8 mouse cellular contexts compared by ENCODE assay signal in the genomic region with DNA sequence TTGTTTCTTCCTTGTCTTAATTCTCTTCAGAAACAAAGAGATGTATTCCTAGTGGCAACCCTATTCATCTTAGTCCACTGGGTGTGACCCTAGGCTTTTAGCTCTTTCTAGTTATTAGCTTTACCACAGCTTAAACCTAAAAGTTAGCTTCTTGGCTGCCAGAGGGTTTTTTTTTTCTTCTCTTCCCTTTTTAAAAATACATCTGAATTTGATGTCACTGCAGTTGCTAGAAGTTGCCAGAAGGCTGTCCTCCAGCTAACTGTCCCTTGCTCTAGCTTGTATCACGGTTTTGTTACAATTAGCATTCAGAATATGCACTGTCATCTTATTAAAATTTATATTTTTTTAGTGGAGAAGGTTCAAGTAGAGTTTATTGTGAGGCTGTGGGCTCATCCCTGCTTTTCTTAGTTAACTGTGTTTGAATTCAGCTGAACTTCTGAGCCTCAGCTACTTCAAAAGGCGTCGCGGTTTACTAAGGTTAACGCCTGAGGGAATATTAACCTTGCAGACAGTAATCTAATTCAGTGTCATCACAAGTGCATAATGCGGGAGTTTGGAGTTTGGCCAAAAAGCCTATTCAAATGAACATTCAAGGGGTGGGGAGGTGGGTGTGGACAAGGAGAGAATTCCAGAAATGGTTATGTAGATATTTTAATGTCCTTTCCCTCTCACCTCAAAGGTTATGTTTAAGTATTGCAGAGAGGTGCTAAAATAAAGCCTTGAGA. TPM values are rescaled to one million over a fixed set of nuclear protein-coding genes. Genes with fewer than 3 reads are reported as not detected.
DNase-seq lines count a peak whose midpoint lies in the region; ATAC-seq and TF ChIP-seq lines count a peak whose summit lies in the region.

No protein-coding gene starts in this region.

- no peak for TF ChIP-seq POLR2A in limb, embryonic 14.5 days (IDR thresholded peaks at IDR 0.05; ENCODE audit: borderline replicate concordance, extremely low read depth, insufficient read depth, insufficient read length)

- TF ChIP-seq CTCF in E14TG2a.4 (conservative IDR thresholded peaks at IDR 0.05; ENCODE audit: low read length): no peak
- TF ChIP-seq CTCF in forebrain, postnatal 0 days (IDR thresholded peaks at IDR 0.05; ENCODE audit: low read depth): 0 out of 2 replicates have a peak, but pooled peaks have one; percentile 14
- TF ChIP-seq CTCF in stomach, postnatal 0 days (IDR thresholded peaks at IDR 0.05; ENCODE audit: low read depth): peak; percentile 14; the same call in 1 of the 2 replicates

- H3K9ac ChIP-seq in forebrain, postnatal 0 days: peak overlapping the region; percentile 90
- H3K9ac ChIP-seq in limb, embryonic 14.5 days (ENCODE audit: low read depth, low read length, severe bottlenecking): peak overlapping the region; percentile 95
- no peak overlapping the region for H3K9ac ChIP-seq in stomach, postnatal 0 days (ENCODE audit: low read length)

- peak overlapping the region; percentile 97; the same call in 1 of the 2 replicates for H3K27ac ChIP-seq in forebrain, postnatal 0 days (ENCODE audit: low read depth, low read length)
- H3K27ac ChIP-seq in limb, embryonic 14.5 days (replicated peaks; ENCODE audit: low read depth, low read length): peak overlapping the region; percentile 96; the same call in 1 of the 2 replicates
- peak overlapping the region; percentile 97; the same call in 1 of the 2 replicates for H3K27ac ChIP-seq in stomach, postnatal 0 days (replicated peaks)

- peaks cover 48% of the 10 kb centered on the region for H3K4me1 ChIP-seq in E14TG2a.4 (replicated peaks; ENCODE audit: low read depth, low read length)
- peaks cover 11% of the 10 kb centered on the region; the same call in 1 of the 2 replicates for H3K4me1 ChIP-seq in forebrain, postnatal 0 days (ENCODE audit: insufficient read depth)
- peaks cover 10% of the 10 kb centered on the region for H3K4me1 ChIP-seq in limb, embryonic 14.5 days (ENCODE audit: control insufficient read depth, insufficient read depth, low read length)
- no peaks in the 10 kb centered on the region; the same call in 1 of the 2 replicates for H3K4me1 ChIP-seq in stomach, postnatal 0 days (replicated peaks; ENCODE audit: control insufficient read depth, insufficient read depth)

- peak overlapping the region; percentile 68 for H3K4me2 ChIP-seq in forebrain, postnatal 0 days (ENCODE audit: low read depth)
- peak overlapping the region; percentile 91 for H3K4me2 ChIP-seq in limb, embryonic 14.5 days (replicated peaks; ENCODE audit: low read depth, low read length, severe bottlenecking)
- H3K4me2 ChIP-seq in stomach, postnatal 0 days (replicated peaks; ENCODE audit: low read depth): peak overlapping the region; percentile 82

- ATAC-seq in cerebellum, adult (ENCODE audit: insufficient number of reproducible peaks, low FRiP score, low TSS enrichment): no peak
- no peak for ATAC-seq in forebrain, postnatal 0 days
- ATAC-seq in limb, embryonic 14.5 days (ENCODE audit: low FRiP score, low read depth): no peak
- no peak for ATAC-seq in stomach, postnatal 0 days (ENCODE audit: low FRiP score, low TSS enrichment)

- no peaks in the 10 kb centered on the region for H3K27me3 ChIP-seq in E14TG2a.4 (ENCODE audit: insufficient read depth, low read length)
- no peaks in the 10 kb centered on the region for H3K27me3 ChIP-seq in forebrain, postnatal 0 days (ENCODE audit: insufficient read depth, low read length)
- no peaks in the 10 kb centered on the region for H3K27me3 ChIP-seq in limb, embryonic 14.5 days (ENCODE audit: control insufficient read depth, insufficient read depth, low read length)
- H3K27me3 ChIP-seq in stomach, postnatal 0 days (ENCODE audit: control insufficient read depth, insufficient read depth, low read length): no peaks in the 10 kb centered on the region

- WGBS in forebrain, postnatal 0 days: 13% methylated on average over 6 of the region's 6 CpGs
- WGBS in limb, embryonic 14.5 days: 74% methylated on average over 6 of the region's 6 CpGs
- 38% methylated on average over 6 of the region's 6 CpGs for WGBS in stomach, postnatal 0 days

- peak; percentile 42 to 59 for DNase-seq in cerebellum, postnatal 10 days
- DNase-seq in forebrain, postnatal 0 days: peak; percentile 40
- DNase-seq in limb, embryonic 14.5 days (ENCODE audit: low spot score): peak; percentile 35
- no peak for DNase-seq in stomach, postnatal 0 days (ENCODE audit: low spot score)
- no peak for DNase-seq in lung, postnatal 36 days
- no peak for DNase-seq in right cerebral cortex, postnatal 10 days (ENCODE audit: low spot score in 2 of 2)

- no peaks in the 10 kb centered on the region; the same call in 1 of the 2 replicates for H3K9me3 ChIP-seq in E14TG2a.4 (ENCODE audit: low read length)
- H3K9me3 ChIP-seq in forebrain, postnatal 0 days (ENCODE audit: low read length): no peaks in the 10 kb centered on the region
- no peaks in the 10 kb centered on the region for H3K9me3 ChIP-seq in limb, embryonic 14.5 days (ENCODE audit: control insufficient read depth, low read length)
- H3K9me3 ChIP-seq in stomach, postnatal 0 days (ENCODE audit: control insufficient read depth, low read length): no peaks in the 10 kb centered on the region

- H3K36me3 ChIP-seq in E14TG2a.4 (ENCODE audit: insufficient read depth, low read length): peaks cover 17% of the 10 kb centered on the region
- no peaks in the 10 kb centered on the region for H3K36me3 ChIP-seq in forebrain, postnatal 0 days (ENCODE audit: insufficient read depth)
- H3K36me3 ChIP-seq in limb, embryonic 14.5 days (ENCODE audit: control insufficient read depth, insufficient read depth, low read length): peaks cover 7% of the 10 kb centered on the region; the same call in 1 of the 2 replicates
- no peaks in the 10 kb centered on the region for H3K36me3 ChIP-seq in stomach, postnatal 0 days (ENCODE audit: control insufficient read depth, insufficient read depth, low read length)

- peak overlapping the region; percentile 90 for H3K4me3 ChIP-seq in E14TG2a.4 (replicated peaks; ENCODE audit: low read length)
- peak overlapping the region; percentile 90 for H3K4me3 ChIP-seq in forebrain, postnatal 0 days (ENCODE audit: low read depth, low read length)
- peak overlapping the region; percentile 89 for H3K4me3 ChIP-seq in limb, embryonic 14.5 days (replicated peaks; ENCODE audit: low read length)
- H3K4me3 ChIP-seq in stomach, postnatal 0 days (ENCODE audit: low read depth, low read length): 0 out of 2 replicates have a peak overlapping the region, but pooled peaks have one; percentile 82

- TF ChIP-seq EP300 in stomach, postnatal 0 days (optimal IDR thresholded peaks at IDR 0.05): no peak

RNA-seq across cellular contexts. Expression of gene Zfp148, which starts 1.3 kb away (rescaled TPM):
- total RNA-seq in forebrain, postnatal 0 days (2014; rRNA removed): 38.3 and 54.0 TPM in 2 replicates
- 44.4 and 59.2 TPM in 2 replicates for polyA plus RNA-seq in forebrain, postnatal 0 days (2015; fragmentation: Nextera tagmentation; extraction: Ambion mirVana)
- 23.1 and 26.6 TPM in 2 replicates for polyA plus RNA-seq in limb, embryonic 14.5 days (2012; rRNA removed)
- 50.2 and 54.1 TPM in 2 replicates for polyA plus RNA-seq in limb, embryonic 14.5 days (2014; fragmentation: Nextera tagmentation; extraction: Ambion mirVana)
- 23.4 and 25.1 TPM in 2 replicates for polyA plus RNA-seq in stomach, postnatal 0 days (2015; fragmentation: Nextera tagmentation; extraction: Ambion mirVana)

Comparison
In these comparisons a context has a peak if more than half of its experiments do, and no peak if none do; other contexts are left out.
1. DNase-seq: peak in cerebellum, postnatal 10 days (2 of 2), forebrain, postnatal 0 days (single experiment) and limb, embryonic 14.5 days (single experiment); none in stomach, postnatal 0 days (single experiment), lung, postnatal 36 days (single experiment) and right cerebral cortex, postnatal 10 days (0 of 2).
2. Peak in every context shown above with its lines, with median percentiles within 50 percentile points of each other: H3K4me3 ChIP-seq, H3K27ac ChIP-seq and H3K4me2 ChIP-seq.